Mouse (Mus musculus): ENCODE measurements around the gene Gm20888.
"Not testable (repeated sequence)": the region's sequence is repeated elsewhere in the genome, so short reads cannot be mapped to it uniquely, and the experiment has no call there.

The Gm20888 gene

GRCm38 (mm10) chrY:70441582-70441981 lies at the start of gene Gm20888:
Gene Gm20888, plus strand, starts transcription at chrY:70441882.
- DNase-seq: not testable (repeated sequence)

Measured in cerebellum, postnatal 25 days (tissue).